Mouse (Mus musculus): ENCODE results near the gene Slc4a8.

Slc4a8 gene

DNA sequence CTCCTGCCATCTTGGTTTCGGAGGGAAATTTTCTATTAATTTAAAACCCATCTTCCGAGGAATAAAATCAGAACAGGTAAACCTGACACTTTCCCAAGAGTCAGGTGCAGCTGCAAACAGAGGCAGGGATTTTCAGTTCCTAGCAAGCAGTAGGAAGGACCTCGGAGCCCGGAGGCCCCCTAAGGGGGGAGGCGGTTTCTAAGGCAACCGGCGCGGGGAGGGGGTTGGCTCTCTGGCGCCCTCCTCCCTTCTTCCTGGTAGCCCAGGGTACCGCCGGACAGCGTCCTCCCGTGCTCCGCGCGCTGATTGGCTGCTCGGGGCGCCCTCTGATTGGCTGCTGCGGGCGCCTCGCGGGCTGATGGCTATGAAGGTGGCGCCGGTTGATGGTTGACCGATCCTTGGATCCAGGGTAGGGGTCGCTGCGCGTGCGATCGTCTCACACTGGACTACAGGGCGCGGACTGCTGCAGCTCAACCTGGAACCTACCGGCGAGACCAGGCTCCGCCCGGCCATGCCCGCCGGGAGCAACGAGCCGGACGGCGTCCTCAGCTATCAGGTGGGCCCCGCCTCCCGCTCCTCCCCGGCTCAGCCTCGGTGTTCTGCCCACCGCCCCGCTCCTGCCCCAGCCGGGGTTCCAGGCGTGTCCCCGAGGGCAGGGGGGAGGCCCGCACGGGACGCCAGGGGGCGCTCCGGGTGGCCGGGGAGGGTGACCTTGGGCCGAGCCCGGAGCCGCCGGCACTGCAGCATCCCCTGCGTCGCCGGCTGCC is at the start of gene Slc4a8:
Slc4a8 (plus strand) TSS at position 329 of the 767 bp plus-strand sequence.
- peak; percentile 91 for DNase-seq (ENCODE audit: low spot score)

GRCm38 (mm10) chr15:100714470-100714869 is 47.1 kb upstream of the Slc4a8 start:
- DNase-seq (ENCODE audit: low spot score), result no peak

DNA sequence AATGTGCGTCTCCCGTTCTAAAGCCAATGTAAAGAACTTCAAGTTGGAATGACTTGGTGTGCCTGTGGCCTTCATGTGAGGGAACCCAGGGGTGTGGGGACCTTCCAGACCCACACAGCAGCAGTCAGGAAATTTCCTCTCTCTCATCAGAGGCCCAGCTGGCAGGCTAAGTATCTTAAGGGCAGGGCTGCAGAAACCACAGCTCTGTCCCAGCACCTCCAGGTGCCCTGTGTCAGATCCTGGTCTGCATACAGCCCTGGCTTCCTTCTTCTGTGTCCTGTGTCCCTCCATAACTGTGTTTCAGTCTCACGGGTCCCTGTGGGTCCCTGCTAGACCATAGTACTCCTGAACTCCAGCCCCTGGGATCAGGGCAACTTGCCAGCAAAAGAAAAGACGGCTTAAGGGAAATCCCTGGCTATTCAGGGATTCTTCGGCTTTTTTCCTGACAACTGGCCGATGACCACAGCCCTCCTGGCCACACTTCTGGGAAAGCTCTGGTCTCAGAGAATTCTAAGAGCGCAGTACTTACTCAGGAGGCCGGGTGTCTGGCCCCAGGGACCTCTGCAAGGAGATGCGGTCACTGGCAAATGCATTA is 46.1 kb upstream of the Slc4a8 start:
- no peak for DNase-seq (ENCODE audit: low spot score)

- DNase-seq (ENCODE audit: low spot score), result no peak
Observed at GRCm38 (mm10) chr15:100717933-100718332, 43.6 kb upstream of the Slc4a8 start.

DNA sequence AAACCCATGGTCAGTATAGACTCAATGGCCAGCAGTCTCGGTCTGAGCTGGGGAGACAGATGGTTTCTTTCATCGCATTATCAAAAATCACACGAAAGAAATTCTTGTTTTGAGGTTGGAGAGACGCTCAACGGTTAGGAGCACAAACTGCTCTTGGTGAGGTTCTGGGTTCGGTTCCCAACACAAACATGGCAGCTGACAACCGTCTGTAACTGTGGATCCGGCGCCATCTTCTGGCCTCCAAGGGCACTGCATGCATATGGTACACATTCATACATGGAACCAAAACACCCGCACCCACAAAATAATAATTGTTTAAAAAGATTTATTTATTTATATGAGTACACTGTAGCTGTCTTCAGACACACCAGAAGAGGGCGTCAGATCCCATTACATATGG is 43.0 kb upstream of the Slc4a8 start:
- DNase-seq (ENCODE audit: low spot score), result no peak

DNA sequence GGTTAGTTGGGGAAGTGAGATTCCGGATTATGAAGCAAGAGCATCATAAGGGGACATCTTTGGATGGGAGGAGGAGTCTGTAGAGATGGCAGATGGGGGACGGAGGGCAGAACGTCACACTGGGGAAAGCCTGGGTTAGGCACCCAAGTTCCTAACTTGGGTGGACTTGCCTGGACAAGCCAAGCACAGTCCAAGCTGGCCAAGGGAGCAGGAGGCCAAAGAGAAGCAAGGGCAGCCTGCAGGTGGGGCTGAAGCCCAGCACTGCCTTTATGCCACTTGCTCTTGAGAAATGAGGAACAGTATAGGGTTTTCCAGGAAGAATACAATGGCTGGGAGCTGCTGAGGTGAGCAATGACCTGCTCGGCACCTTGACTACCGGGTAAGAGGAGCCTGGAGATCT is 42.3 kb upstream of the Slc4a8 start:
- DNase-seq (ENCODE audit: low spot score), result no peak

DNA sequence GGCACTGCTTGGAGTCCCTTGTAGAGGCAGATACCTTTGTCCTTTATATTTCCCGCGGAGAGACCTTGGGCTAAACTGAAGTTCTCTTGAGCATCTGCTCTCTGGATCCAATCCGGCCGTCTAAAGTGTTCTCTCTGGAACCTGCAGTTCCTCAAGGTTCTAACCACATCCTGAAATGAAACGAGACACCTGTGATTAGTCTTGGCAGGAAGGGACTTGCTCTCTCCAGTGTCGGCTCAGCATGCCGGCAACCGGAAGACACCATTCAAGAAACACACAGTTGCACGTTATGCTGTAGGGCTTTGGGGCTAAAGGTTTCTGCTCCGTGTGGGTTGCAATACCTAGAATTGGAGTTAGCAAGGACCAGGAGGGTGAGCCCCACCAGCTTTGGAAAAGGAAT is 41.5 kb upstream of the Slc4a8 start:
- no peak for DNase-seq (ENCODE audit: low spot score)

DNA sequence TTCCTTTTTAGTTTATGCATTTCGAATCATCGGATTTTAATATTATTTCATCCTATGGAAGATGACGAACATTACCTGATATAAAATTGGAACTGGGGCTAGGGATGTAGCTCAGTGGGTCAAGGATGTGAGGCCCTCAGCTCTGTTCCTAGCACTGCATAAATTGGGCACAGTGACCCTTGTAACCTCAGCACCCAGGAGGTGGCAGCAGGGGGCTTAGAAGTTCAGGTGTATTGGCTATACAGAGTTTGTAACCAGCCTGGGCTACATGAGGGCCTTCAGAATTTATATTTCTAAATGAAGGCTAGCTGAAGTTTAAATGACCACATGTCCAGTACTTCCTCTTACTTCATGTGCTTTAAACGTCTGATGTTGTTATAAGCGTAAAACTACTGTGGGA is 40.1 kb upstream of the Slc4a8 start:
- no peak for DNase-seq (ENCODE audit: low spot score)

GRCm38 (mm10) chr15:100722026-100722425 is 39.5 kb upstream of the Slc4a8 start:
- no peak for DNase-seq (ENCODE audit: low spot score)

DNA sequence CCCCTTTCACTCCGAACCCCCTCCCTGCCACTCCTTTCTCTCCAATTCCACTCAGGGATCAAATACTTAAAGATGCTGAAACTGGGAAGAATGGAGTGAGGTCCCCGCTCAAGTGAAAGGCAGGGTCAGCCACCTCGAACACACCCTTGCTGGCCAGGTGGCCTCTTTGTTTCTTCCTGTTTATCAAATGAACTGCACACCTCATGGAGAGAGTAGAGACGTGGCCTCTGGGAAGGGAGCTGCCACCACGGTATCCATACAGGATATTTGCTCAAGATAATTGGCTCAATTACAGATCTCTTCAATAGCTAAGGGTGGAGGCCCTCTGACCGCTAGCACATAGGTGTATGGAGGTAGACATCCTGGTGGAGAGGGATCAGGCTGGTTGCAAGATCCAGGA is 39.0 kb upstream of the Slc4a8 start:
- no peak for DNase-seq (ENCODE audit: low spot score)

GRCm38 (mm10) chr15:100723505-100723904 is 38.0 kb upstream of the Slc4a8 start:
- DNase-seq (ENCODE audit: low spot score), result no peak

DNA sequence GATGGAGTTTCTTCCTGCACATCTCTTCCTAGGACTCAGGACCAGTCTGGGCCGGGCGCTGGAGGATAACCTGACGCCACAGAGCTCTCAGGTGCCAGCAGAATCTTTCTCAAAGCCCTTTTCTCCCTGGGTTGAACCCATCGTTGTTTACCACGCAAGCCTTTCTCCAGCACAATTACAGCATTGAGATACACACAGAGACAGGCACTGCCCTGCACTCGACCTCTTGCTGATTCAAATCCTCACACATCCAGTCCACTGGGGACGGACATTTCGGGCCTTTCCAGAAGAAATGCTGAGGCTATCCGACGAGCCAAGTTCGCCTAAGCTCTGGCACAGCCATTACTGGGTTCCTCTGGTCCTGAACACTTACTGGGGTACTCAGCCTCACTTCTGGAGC is 34.8 kb upstream of the Slc4a8 start:
- no peak for DNase-seq (ENCODE audit: low spot score)

GRCm38 (mm10) chr15:100727834-100728233 is 33.7 kb upstream of the Slc4a8 start:
- DNase-seq (ENCODE audit: low spot score), result no peak

DNA sequence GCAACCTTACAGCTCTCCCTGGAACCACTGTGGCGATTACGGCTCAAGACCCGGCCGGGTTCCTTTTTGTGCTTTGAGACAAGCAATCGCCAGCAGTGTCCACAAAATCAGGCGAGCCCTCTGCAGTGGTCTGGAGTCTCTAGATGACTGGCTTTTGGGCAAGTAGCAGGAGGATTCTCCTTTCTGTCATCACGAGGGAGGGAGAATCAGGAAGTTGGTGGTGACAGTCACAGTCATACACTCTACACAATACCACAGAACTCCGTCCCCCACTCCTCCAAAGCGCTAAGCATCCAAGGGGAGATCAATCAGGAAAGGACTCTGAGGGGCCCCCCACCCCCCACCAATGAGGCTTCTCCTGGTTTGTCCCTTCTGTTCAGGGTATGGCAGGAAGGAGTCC is 33.0 kb upstream of the Slc4a8 start:
- DNase-seq (ENCODE audit: low spot score), result no peak

GRCm38 (mm10) chr15:100729281-100729985 is 32.1 kb upstream of the Slc4a8 start, which contains the start of gene Galnt6:
Gene Galnt6 (minus strand): TSS chr15:100729376.
- DNase-seq (ENCODE audit: low spot score), result peak; percentile 73

DNA sequence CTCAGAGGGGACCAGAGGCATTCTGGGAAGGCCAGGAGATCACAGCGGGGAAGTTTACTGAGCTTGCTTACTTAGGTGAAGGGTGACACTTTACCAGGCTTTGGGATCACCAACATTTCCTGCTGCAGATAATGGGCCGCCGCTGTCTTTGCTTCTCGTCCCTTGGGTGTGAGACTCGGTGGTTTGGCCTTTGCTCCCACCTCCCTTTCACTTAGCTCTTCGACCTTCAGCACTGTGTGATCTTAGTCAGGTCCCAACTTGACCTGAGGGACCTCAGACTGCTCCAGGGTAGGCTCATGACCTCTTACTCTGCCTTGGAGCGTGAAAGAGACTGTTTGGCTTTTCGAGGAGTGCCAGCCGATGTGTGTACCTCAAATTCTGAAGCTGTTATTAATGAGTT is 30.5 kb upstream of the Slc4a8 start:
- no peak for DNase-seq (ENCODE audit: low spot score)

DNA sequence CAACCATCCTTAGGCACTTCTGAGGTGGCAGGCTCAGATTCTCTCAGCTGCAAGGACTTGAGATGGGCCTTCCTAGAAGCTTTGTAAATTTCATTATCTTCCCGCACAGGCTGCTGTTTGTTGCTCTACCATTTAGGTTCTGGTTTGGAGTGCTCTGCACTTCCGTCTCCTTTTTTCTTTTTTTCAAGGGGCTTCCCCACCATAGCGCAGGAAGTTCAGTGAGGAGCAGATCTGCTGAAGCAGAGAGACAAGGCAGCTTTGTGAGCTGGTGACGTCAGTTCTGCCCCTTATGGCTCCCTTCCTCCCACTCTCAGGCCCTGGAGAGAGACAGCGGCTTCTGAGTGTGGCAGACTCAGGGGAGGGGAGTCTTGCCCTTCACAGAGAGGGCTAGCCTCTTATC is 29.0 kb upstream of the Slc4a8 start:
- no peak for DNase-seq (ENCODE audit: low spot score)

DNA sequence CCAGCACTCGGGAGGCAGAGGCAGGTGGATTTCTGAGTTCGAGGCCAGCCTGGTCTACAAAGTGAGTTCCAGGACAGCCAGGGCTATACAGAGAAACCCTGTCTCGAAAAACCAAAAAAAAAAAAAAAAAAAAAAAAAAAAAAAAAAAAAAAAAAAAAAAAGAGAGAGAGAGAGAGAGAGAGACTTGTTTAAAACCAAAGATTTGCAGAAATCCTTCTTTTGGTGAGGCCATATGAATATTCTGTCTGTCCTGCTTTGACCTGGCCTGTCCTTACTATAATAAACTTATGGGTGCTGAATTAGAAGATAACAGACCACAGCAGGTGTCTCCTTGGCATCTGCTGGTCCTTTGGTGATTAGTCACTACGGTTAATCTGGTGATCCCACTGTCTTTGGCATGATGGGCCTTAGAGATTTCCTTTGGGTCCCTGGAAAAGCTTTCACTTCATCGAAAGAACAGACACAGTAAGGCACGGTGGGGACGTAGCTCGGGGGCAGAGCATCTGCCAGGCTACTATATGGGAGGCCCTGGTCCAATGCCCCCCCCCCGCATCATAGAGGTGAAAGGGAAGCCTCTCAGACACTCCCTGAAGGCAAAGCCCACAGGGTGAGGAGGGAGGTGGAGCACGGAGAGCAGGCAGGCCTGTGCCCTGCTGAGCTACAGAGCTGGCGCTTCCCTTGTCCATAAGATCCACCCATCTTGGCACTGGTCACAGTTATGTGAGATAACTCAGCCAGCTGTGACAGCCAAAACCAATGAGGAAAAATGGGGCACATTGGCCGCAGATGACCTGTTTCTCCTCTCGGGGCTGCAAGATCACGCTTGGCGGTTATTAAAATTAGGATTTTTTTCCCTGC is 26.2 kb upstream of the Slc4a8 start:
- DNase-seq (ENCODE audit: low spot score), result no peak

- DNase-seq (ENCODE audit: low spot score), result no peak
Observed at GRCm38 (mm10) chr15:100735953-100736300, 25.6 kb upstream of the Slc4a8 start.

- no peak for DNase-seq (ENCODE audit: low spot score)
Observed at GRCm38 (mm10) chr15:100737667-100738066, 23.9 kb upstream of the Slc4a8 start.

GRCm38 (mm10) chr15:100738351-100738781 is 23.2 kb upstream of the Slc4a8 start:
- no peak for DNase-seq (ENCODE audit: low spot score)

- no peak for DNase-seq (ENCODE audit: low spot score)
Observed at GRCm38 (mm10) chr15:100739442-100739841, 22.1 kb upstream of the Slc4a8 start.
